Mouse (Mus musculus) spleen, embryonic (tissue): ENCODE results near the gene Lif.

Experiments
- CTCF ChIA-PET: fragments of 350-600 bp; sonication (Branson Sonifier 250); formaldehyde crosslinking; loops from one replicate; lab custom pipeline; 2022; lab: Charles Lee

Gene Lif

GRCm38 (mm10) chr11:4256846-4257607 is at the start of gene Lif:
Lif (plus strand) TSS chr11:4257557.
- CTCF ChIA-PET: interaction anchor here (1.1 kb wide), 1 partner anchor 10 kb away, joined by 3 read pairs; no protein-coding TSS in a partner anchor

DNA sequence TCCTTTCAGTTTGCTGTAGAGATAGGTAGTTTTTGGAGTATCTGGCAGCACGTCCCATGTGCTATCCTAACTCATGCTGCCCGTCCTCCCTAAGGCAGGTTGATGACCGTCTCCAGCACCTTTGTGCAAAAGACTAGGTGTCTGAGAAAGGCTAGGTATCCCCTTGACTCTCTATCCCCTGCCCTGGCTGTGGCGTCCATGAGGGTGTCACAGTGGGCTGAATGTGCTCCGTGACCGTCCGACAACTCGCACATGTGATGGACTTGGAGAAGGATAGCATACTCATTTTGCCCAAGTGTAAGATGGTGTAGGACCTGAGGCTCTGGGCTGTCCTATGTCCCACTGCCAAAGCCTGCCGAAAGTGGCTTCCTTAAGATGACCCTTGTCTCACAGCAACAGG is 49.7 kb upstream of the Lif start:
- CTCF ChIA-PET: interaction anchor here (0.7 kb wide), 1 partner anchor 21 kb away, joined by 10 read pairs; the partner anchor contains the start of gene Tbc1d10a

DNA sequence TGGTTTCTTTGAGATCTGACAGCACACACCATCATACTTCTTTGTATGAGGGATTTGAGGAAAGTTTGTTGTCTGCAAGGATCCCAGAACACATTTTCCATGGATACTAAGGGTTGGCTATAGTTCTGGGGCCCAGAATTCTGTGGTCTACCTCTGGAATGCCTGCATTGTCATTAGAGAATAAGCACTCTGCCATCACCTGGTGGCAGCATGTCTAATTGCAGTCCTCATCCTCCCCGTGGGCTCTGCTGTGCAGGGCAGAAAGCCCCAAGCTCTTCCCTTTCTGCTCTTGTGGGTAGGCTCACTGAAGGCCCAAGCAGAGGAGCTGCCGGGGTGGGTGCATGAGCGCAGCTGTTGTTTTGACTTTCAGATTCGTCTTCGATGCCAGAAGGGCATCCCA is 47.8 kb upstream of the Lif start:
- CTCF ChIA-PET: interaction anchor here (1.0 kb wide), 2 partner anchors 22 to 24 kb away, joined by 3 to 4 read pairs; no protein-coding TSS in a partner anchor

DNA sequence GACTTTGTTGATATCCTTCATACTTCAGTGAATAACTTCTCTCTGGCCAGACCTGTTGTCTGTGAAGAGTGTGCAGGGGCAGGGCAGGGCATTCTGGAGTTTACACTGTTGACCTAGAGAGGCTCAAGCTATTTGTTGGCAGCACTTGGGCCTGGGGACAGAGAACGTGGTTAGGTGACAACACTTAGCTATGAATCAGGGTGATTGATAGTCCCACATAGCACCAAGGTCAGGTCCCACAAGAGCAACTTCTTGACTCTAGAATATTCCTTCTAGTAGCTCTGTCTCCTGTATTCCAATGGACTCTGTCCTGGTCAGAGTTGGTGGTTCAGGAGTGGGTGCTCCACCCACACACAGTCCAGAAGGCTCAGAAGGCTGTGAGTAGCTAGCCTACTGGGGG is 46.6 kb upstream of the Lif start:
- CTCF ChIA-PET: interaction anchor here (1.0 kb wide), 1 partner anchor 25 kb away, joined by 4 read pairs; no protein-coding TSS in a partner anchor

GRCm38 (mm10) chr11:4213107-4213506 is 44.2 kb upstream of the Lif start:
- CTCF ChIA-PET: no interaction called here

DNA sequence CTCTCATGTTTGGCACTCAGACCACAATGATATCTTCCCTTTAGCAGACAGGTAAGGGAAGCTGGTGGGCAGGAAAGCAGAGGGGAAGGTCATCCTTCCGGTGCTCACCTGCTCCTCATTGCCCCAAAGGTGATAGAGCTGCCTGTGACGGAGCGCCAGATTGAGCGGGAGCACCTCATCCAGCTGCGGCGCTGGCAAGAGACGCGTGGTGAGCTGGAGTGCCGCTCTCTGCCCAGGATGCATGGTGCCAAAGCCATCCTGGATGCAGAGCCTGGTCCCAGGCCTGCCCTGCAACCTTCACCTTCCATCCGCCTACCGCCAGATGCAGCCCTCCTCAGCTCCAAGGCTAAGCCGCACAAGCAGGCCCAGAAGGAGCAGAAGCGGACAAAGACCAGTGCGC is 42.8 kb upstream of the Lif start:
- CTCF ChIA-PET: interaction anchor here (0.6 kb wide), 1 partner anchor 46 kb away, joined by 5 read pairs; no protein-coding TSS in a partner anchor

DNA sequence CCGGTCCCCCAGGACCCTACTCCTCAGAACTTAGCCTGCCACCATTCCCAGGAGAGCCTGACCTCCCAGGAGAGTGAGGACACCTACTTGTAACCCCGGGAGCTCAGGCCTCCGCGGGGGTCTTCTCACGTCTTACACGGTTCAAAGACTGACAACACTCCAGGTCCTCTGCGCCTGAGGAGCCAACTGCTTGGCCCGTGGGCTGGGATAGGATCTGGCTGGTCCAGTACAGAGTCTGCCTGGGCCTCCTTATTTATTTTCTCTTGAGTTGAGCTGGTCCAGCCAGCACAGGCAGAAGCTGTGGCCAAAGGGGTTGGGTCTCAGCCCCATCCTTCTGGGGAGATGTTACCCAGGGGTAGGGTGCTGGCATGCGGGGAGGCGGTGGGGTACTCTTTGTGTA is 42.3 kb upstream of the Lif start:
- CTCF ChIA-PET: no interaction called here

GRCm38 (mm10) chr11:4216248-4217000 is 40.9 kb upstream of the Lif start:
- CTCF ChIA-PET: interaction anchor here (0.6 to 0.9 kb wide), 2 partner anchors 20 to 47 kb away, joined by 3 to 12 read pairs; no protein-coding TSS in a partner anchor

- CTCF ChIA-PET: interaction anchor here (0.8 to 2.0 kb wide), 4 partner anchors 41 to 204 kb away, joined by 4 to 11 read pairs (median 7); partner anchors contain the start of gene Rnf215
These were observed 39.3 kb upstream of the Lif start, which contains the start of gene Castor1 for GRCm38 (mm10) chr11:4217914-4218629. Castor1 (plus strand) TSS chr11:4218225.

GRCm38 (mm10) chr11:4218637-4219036 is 38.7 kb upstream of the Lif start:
- CTCF ChIA-PET: interaction anchor here (0.6 to 2.0 kb wide), 7 partner anchors 26 to 203 kb away, joined by 3 to 11 read pairs (median 4); partner anchors contain the start of gene Rnf215

GRCm38 (mm10) chr11:4219317-4219751 is 38.0 kb upstream of the Lif start:
- CTCF ChIA-PET: interaction anchor here (0.5 to 2.0 kb wide), 12 partner anchors 21 to 203 kb away, joined by 3 to 11 read pairs (median 3); partner anchors contain the start of gene Rnf215

GRCm38 (mm10) chr11:4219908-4220307 is 37.4 kb upstream of the Lif start:
- CTCF ChIA-PET: interaction anchor here (0.5 to 2.0 kb wide), 10 partner anchors 20 to 202 kb away, joined by 3 to 11 read pairs (median 3); partner anchors contain the start of gene Rnf215

- CTCF ChIA-PET: interaction anchor here (0.6 to 2.0 kb wide), 4 partner anchors 39 to 201 kb away, joined by 3 to 11 read pairs (median 7); partner anchors contain the start of gene Rnf215
These were observed 36.6 kb upstream of the Lif start for GRCm38 (mm10) chr11:4220443-4221400.

DNA sequence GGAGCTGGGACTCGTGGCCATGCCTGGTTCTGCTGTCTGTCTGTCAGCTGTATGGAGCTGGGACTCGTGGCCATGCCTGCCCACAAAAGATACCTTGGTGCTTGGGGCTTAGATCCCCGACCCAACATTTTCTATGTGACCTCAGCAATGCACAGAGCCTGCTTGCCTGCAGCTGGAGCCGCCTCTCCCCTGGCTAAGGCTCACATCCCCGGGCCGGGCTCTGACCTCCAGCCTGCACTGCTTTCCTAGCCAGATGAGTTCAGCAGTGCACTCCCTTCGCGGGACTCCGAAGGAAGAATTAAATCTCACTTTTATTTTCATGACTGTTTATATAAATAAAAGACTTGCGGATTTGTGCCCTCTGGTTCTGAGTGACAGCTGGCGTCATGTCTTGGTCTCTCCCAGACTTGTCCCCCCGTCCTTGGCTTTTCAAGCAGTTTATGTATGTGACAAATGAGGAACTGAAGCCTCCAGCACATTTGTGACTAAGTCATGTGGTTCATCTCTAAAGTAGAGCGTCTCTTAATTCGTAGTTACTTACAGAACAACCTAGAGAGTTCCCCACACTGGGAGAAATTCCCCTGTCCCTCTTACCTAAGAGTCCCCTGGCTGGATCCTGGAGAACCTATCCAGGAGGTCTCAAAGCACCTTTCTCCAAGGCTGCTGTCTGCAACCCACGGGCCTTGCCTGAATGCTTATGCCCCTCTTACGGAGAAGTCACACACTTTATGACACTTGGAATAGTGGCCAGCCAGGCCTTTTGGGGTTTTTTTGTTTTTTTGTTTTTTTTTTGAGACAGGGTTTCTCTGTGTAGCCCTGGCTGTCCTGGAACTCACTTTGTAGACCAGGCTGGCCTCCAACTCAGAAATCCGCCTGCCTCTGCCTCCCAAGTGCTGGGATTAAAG is 35.1 kb upstream of the Lif start:
- CTCF ChIA-PET: no interaction called here

DNA sequence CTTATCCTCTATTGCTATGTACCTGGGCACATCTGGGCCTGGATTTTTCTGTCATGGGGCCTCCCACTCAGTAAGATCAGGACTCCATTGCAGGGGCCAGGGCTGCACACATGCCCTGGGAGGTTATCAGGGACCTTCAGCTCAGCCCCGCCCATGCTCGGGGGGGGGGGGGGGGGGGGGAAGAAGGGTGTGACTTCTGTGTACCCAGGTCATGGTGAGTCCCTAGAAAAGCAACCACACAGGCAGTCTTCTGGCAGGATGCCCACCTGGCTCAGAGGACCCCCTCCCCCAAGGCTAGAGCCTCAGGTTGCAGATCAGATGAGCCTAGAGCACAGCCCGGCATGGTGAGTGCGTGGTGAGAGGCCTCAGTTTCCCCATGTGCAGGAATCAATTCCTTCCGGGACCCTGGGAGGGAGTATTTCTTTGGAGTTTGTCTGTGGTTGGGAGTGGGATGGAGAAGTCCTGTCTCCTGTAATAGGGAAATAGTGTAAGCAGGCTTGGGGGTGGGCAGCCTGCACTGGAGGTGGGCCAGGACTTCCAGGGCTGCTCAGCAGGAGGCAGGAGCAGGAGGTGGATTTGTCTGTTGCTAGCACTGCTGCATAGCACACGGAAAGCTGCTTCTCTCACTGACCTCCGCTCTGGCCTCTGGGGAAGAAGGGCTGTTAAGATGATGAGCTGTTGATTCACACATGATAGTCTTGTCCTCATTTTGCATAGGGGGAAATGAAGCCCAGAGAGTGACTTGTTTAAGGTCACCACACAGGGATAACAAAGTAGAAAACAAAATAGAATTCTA is 33.8 kb upstream of the Lif start:
- CTCF ChIA-PET: interaction anchor here (0.6 to 0.7 kb wide), 2 partner anchors 176 to 774 kb away, joined by 4 to 5 read pairs; no protein-coding TSS in a partner anchor

- CTCF ChIA-PET: no interaction called here
These were observed 33.1 kb upstream of the Lif start for GRCm38 (mm10) chr11:4224223-4224622.

DNA sequence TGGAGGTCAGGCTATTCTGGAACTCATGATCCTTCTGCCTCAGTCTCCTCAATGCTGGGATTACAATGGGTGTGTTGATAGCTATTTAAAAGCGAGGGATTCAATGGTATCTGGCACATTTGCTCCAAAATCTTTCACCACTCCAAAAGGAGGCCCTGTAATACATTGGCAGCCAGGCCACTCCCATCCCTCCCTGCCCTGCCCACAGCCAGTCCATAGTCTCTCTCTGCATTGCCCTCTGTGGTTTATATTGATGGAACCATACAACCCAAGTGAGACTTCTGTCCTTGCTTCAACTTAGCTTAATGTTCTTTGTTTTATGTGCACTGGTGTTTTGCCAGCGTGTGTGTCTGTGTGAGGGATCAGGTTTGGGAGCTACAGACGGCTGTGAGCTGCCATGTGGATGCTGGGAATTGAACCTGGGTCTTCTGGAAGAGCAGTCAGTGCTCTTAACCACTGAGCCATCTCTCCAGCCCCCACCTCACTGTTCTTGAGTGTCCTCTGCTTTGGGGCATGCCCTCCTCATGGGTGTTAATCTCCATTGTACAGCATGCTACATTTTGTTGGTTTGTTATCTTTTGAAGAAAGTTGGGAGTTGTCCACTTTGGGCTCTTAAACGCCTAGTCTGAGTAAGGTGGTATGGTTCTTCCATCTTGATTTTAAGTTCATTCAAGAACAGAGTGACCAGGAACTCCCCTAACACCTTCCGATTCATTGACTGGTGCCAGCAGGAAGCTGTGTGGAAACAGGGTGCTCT is 30.6 kb upstream of the Lif start:
- CTCF ChIA-PET: no interaction called here
